ENCODE assay signal across 11 mouse cellular contexts in the genomic region with DNA sequence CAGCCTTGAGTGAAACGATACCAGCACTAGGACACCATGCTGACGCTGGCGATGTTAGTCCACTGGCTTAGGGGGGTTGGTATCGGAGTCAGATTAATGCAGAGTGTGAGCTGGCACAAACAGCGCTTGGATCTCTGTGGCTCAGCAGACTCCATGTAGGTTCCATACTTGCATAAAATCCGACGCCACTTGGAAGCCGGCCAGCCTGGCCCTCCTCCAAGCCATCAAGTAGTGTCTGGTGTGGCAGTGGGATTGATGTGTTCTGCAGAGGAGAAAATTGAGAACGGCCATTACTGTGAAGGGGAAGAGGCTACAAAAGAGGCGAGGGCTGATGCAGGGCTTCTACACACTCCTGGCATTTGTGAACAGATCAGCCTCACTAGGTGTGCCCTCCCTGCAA.
DNase-seq lines count a peak whose midpoint lies in the region; ATAC-seq and TF ChIP-seq lines count a peak whose summit lies in the region.
"Had no signal": no experiment of that assay in that cellular context is flagged by ENCODE, and none has a peak within 500 bp of the region (broad histone marks: within the 10 kb centered on the region; RNA-seq: fewer than 3 reads in every experiment).

No protein-coding gene starts in this region.

- H3K36me3 ChIP-seq in embryonic facial prominence, embryonic 15.5 days: no peaks in the 10 kb centered on the region
- H3K36me3 ChIP-seq in limb, embryonic 15.5 days: no peaks in the 10 kb centered on the region

- peak; percentile 28 for DNase-seq in kidney, postnatal 10 days
- no peak for DNase-seq in kidney, postnatal 14 days
- peak; percentile 93 for DNase-seq in brain, embryonic 14.5 days (ENCODE audit: low read depth)
- no peak for DNase-seq in ovary, postnatal 36 days (ENCODE audit: low spot score)
- DNase-seq in urinary bladder, postnatal 14 days (ENCODE audit: low spot score): no peak
- DNase-seq: heart, adult 2 months; liver; thymus, adult 2 months had no signal

- H3K9me3 ChIP-seq in embryonic facial prominence, embryonic 15.5 days (replicated peaks): no peaks in the 10 kb centered on the region
- H3K9me3 ChIP-seq in limb, embryonic 15.5 days: 0 out of 2 replicates have a peak, but pooled peaks cover 2% of the 10 kb centered on the region

- H3K9ac ChIP-seq in embryonic facial prominence, embryonic 15.5 days: no peak overlapping the region
- no peak overlapping the region for H3K9ac ChIP-seq in limb, embryonic 15.5 days

- no peak for TF ChIP-seq CTCF in brain, embryonic 14.5 days (IDR thresholded peaks at IDR 0.05; ENCODE audit: borderline replicate concordance, extremely low read depth, insufficient read depth, insufficient read length)

- no peak overlapping the region for H3K27ac ChIP-seq in embryonic facial prominence, embryonic 15.5 days (replicated peaks)
- H3K27ac ChIP-seq in limb, embryonic 15.5 days: no peak overlapping the region
- H3K27ac ChIP-seq: heart, adult 2 months had no signal

- no peak for TF ChIP-seq POLR2A in brain, embryonic 14.5 days (IDR thresholded peaks at IDR 0.05; ENCODE audit: borderline replicate concordance, extremely low read depth, insufficient read depth, insufficient read length, poor library complexity, severe bottlenecking)

- peak; percentile 65; the same call in 1 of the 2 replicates for ATAC-seq in embryonic facial prominence, embryonic 15.5 days (ENCODE audit: insufficient number of reproducible peaks, low FRiP score, low TSS enrichment, low read depth)
- peak; percentile 65; the same call in 1 of the 2 replicates for ATAC-seq in limb, embryonic 15.5 days (ENCODE audit: insufficient number of reproducible peaks, low FRiP score, low TSS enrichment, low read depth)
- ATAC-seq: Patski had no signal

- H3K27me3 ChIP-seq in embryonic facial prominence, embryonic 15.5 days: no peaks in the 10 kb centered on the region
- no peaks in the 10 kb centered on the region for H3K27me3 ChIP-seq in limb, embryonic 15.5 days
- H3K27me3 ChIP-seq: Patski had no signal

- no peak overlapping the region for H3K4me2 ChIP-seq in embryonic facial prominence, embryonic 15.5 days (replicated peaks)
- no peak overlapping the region for H3K4me2 ChIP-seq in limb, embryonic 15.5 days

- H3K4me3 ChIP-seq in embryonic facial prominence, embryonic 15.5 days (replicated peaks): no peak overlapping the region
- no peak overlapping the region for H3K4me3 ChIP-seq in limb, embryonic 15.5 days
- H3K4me3 ChIP-seq: heart, adult 2 months had no signal

- 50% methylated on average over 10 of the region's 10 CpGs for WGBS in embryonic facial prominence, embryonic 15.5 days
- WGBS in limb, embryonic 15.5 days: 39% methylated on average over 10 of the region's 10 CpGs

- H3K4me1 ChIP-seq in embryonic facial prominence, embryonic 15.5 days: peaks cover 4% of the 10 kb centered on the region
- peaks cover 6% of the 10 kb centered on the region for H3K4me1 ChIP-seq in limb, embryonic 15.5 days

Comparison
In these comparisons a context has a peak if more than half of its experiments do, and no peak if none do; other contexts are left out.
1. DNase-seq: peak in kidney, postnatal 10 days (single experiment) and brain, embryonic 14.5 days (single experiment); none in kidney, postnatal 14 days (single experiment), ovary, postnatal 36 days (single experiment) and urinary bladder, postnatal 14 days (single experiment).